Mouse (Mus musculus): ENCODE results near the gene Sccpdh.
"Not testable (repeated sequence)": the region's sequence is repeated elsewhere in the genome, so short reads cannot be mapped to it uniquely, and the experiment has no call there.

The Sccpdh gene

GRCm38 (mm10) chr1:179679326-179679725, 11.3 kb downstream of the Sccpdh start:
- H3K4me1 ChIP-seq (replicated peaks; ENCODE audit: low read depth, low read length) = peaks cover 6% of the 10 kb centered on the region
- TF ChIP-seq POU5F1 (IDR thresholded peaks at IDR 0.05; ENCODE audit: borderline replicate concordance, low read length) (no peak), NANOG (IDR thresholded peaks at IDR 0.05; ENCODE audit: borderline replicate concordance, low read length) (no peak), CTCF (conservative IDR thresholded peaks at IDR 0.05; ENCODE audit: low read length) (no peak)
- no peak overlapping the region for H3K4me3 ChIP-seq (replicated peaks; ENCODE audit: low read length)
- no peaks in the 10 kb centered on the region for H3K27me3 ChIP-seq (ENCODE audit: insufficient read depth, low read length)
- H3K9me3 ChIP-seq (ENCODE audit: low read length) = no peaks in the 10 kb centered on the region
- 0 out of 2 replicates have a peak, but pooled peaks cover 3% of the 10 kb centered on the region for H3K36me3 ChIP-seq (ENCODE audit: insufficient read depth, low read length)

GRCm38 (mm10) chr1:179682753-179683152, 14.7 kb downstream of the Sccpdh start:
- H3K4me1 ChIP-seq (replicated peaks; ENCODE audit: low read depth, low read length); H3K36me3 ChIP-seq (ENCODE audit: insufficient read depth, low read length); H3K27me3 ChIP-seq (ENCODE audit: insufficient read depth, low read length); H3K9me3 ChIP-seq (ENCODE audit: low read length); H3K4me3 ChIP-seq (replicated peaks; ENCODE audit: low read length): not testable (repeated sequence)

- Histone ChIP-seq H3K4me3 (replicated peaks; ENCODE audit: low read length) (no peak overlapping the region), H3K27me3 (ENCODE audit: insufficient read depth, low read length) (no peaks in the 10 kb centered on the region), H3K9me3 (ENCODE audit: low read length) (no peaks in the 10 kb centered on the region), H3K36me3 (ENCODE audit: insufficient read depth, low read length) (0 out of 2 replicates have a peak, but pooled peaks cover 3% of the 10 kb centered on the region), H3K4me1 (replicated peaks; ENCODE audit: low read depth, low read length) (no peaks in the 10 kb centered on the region)
- TF ChIP-seq NANOG (IDR thresholded peaks at IDR 0.05; ENCODE audit: borderline replicate concordance, low read length) (no peak), POU5F1 (IDR thresholded peaks at IDR 0.05; ENCODE audit: borderline replicate concordance, low read length) (no peak), CTCF (conservative IDR thresholded peaks at IDR 0.05; ENCODE audit: low read length) (no peak)
These were observed 18.3 kb downstream of the Sccpdh start for GRCm38 (mm10) chr1:179686348-179686747.

GRCm38 (mm10) chr1:179686781-179687180, 18.8 kb downstream of the Sccpdh start:
- Histone ChIP-seq H3K27me3 (ENCODE audit: insufficient read depth, low read length) (no peaks in the 10 kb centered on the region), H3K4me3 (replicated peaks; ENCODE audit: low read length) (no peak overlapping the region), H3K36me3 (ENCODE audit: insufficient read depth, low read length) (0 out of 2 replicates have a peak, but pooled peaks cover 1% of the 10 kb centered on the region), H3K4me1 (replicated peaks; ENCODE audit: low read depth, low read length) (no peaks in the 10 kb centered on the region), H3K9me3 (ENCODE audit: low read length) (no peaks in the 10 kb centered on the region)
- TF ChIP-seq NANOG (IDR thresholded peaks at IDR 0.05; ENCODE audit: borderline replicate concordance, low read length) = no peak
- TF ChIP-seq POU5F1 (IDR thresholded peaks at IDR 0.05; ENCODE audit: borderline replicate concordance, low read length) = no peak
- TF ChIP-seq CTCF (conservative IDR thresholded peaks at IDR 0.05; ENCODE audit: low read length) = no peak

GRCm38 (mm10) chr1:179687305-179687704, 19.3 kb downstream of the Sccpdh start:
- Histone ChIP-seq H3K4me3 (replicated peaks; ENCODE audit: low read length) (no peak overlapping the region), H3K36me3 (ENCODE audit: insufficient read depth, low read length) (no peaks in the 10 kb centered on the region), H3K9me3 (ENCODE audit: low read length) (no peaks in the 10 kb centered on the region), H3K27me3 (ENCODE audit: insufficient read depth, low read length) (no peaks in the 10 kb centered on the region), H3K4me1 (replicated peaks; ENCODE audit: low read depth, low read length) (no peaks in the 10 kb centered on the region)
- TF ChIP-seq POU5F1 (IDR thresholded peaks at IDR 0.05; ENCODE audit: borderline replicate concordance, low read length) (no peak), CTCF (conservative IDR thresholded peaks at IDR 0.05; ENCODE audit: low read length) (no peak), NANOG (IDR thresholded peaks at IDR 0.05; ENCODE audit: borderline replicate concordance, low read length) (no peak)

- Histone ChIP-seq H3K4me3 (replicated peaks; ENCODE audit: low read length) (no peak overlapping the region), H3K27me3 (ENCODE audit: insufficient read depth, low read length) (no peaks in the 10 kb centered on the region), H3K4me1 (replicated peaks; ENCODE audit: low read depth, low read length) (no peaks in the 10 kb centered on the region), H3K9me3 (ENCODE audit: low read length) (no peaks in the 10 kb centered on the region), H3K36me3 (ENCODE audit: insufficient read depth, low read length) (no peaks in the 10 kb centered on the region)
- no peak for TF ChIP-seq NANOG (IDR thresholded peaks at IDR 0.05; ENCODE audit: borderline replicate concordance, low read length)
- TF ChIP-seq CTCF (conservative IDR thresholded peaks at IDR 0.05; ENCODE audit: low read length) = no peak
- no peak for TF ChIP-seq POU5F1 (IDR thresholded peaks at IDR 0.05; ENCODE audit: borderline replicate concordance, low read length)
These were observed 20.0 kb downstream of the Sccpdh start for GRCm38 (mm10) chr1:179687966-179688365.

GRCm38 (mm10) chr1:179688415-179688814, 20.4 kb downstream of the Sccpdh start:
- Histone ChIP-seq H3K36me3 (ENCODE audit: insufficient read depth, low read length) (no peaks in the 10 kb centered on the region), H3K27me3 (ENCODE audit: insufficient read depth, low read length) (no peaks in the 10 kb centered on the region), H3K4me1 (replicated peaks; ENCODE audit: low read depth, low read length) (no peaks in the 10 kb centered on the region), H3K9me3 (ENCODE audit: low read length) (no peaks in the 10 kb centered on the region), H3K4me3 (replicated peaks; ENCODE audit: low read length) (no peak overlapping the region)
- TF ChIP-seq NANOG (IDR thresholded peaks at IDR 0.05; ENCODE audit: borderline replicate concordance, low read length) (no peak), POU5F1 (IDR thresholded peaks at IDR 0.05; ENCODE audit: borderline replicate concordance, low read length) (no peak), CTCF (conservative IDR thresholded peaks at IDR 0.05; ENCODE audit: low read length) (no peak)

GRCm38 (mm10) chr1:179688914-179689313, 20.9 kb downstream of the Sccpdh start:
- Histone ChIP-seq H3K4me1 (replicated peaks; ENCODE audit: low read depth, low read length) (no peaks in the 10 kb centered on the region), H3K9me3 (ENCODE audit: low read length) (no peaks in the 10 kb centered on the region), H3K36me3 (ENCODE audit: insufficient read depth, low read length) (no peaks in the 10 kb centered on the region), H3K27me3 (ENCODE audit: insufficient read depth, low read length) (no peaks in the 10 kb centered on the region), H3K4me3 (replicated peaks; ENCODE audit: low read length) (no peak overlapping the region)
- TF ChIP-seq POU5F1 (IDR thresholded peaks at IDR 0.05; ENCODE audit: borderline replicate concordance, low read length) (no peak), NANOG (IDR thresholded peaks at IDR 0.05; ENCODE audit: borderline replicate concordance, low read length) (no peak), CTCF (conservative IDR thresholded peaks at IDR 0.05; ENCODE audit: low read length) (no peak)

- no peaks in the 10 kb centered on the region for H3K36me3 ChIP-seq (ENCODE audit: insufficient read depth, low read length)
These were observed 21.5 kb downstream of the Sccpdh start for GRCm38 (mm10) chr1:179689479-179689878.

More at GRCm38 (mm10) chr1:179689479-179689878, 21.5 kb downstream of the Sccpdh start:
- H3K4me1 ChIP-seq (replicated peaks; ENCODE audit: low read depth, low read length) = no peaks in the 10 kb centered on the region
- no peaks in the 10 kb centered on the region for H3K9me3 ChIP-seq (ENCODE audit: low read length)
- no peaks in the 10 kb centered on the region for H3K27me3 ChIP-seq (ENCODE audit: insufficient read depth, low read length)
- H3K4me3 ChIP-seq (replicated peaks; ENCODE audit: low read length) = no peak overlapping the region
- TF ChIP-seq NANOG (IDR thresholded peaks at IDR 0.05; ENCODE audit: borderline replicate concordance, low read length) = no peak
- TF ChIP-seq POU5F1 (IDR thresholded peaks at IDR 0.05; ENCODE audit: borderline replicate concordance, low read length) = no peak
- TF ChIP-seq CTCF (conservative IDR thresholded peaks at IDR 0.05; ENCODE audit: low read length) = no peak
